Mouse (Mus musculus) thymus, postnatal 4 days (tissue): ENCODE measurements at regions not wholly inside any gene's neighbourhood (a gene's known extent, or its start where the extent isn't known, plus 50 kb on each side); places are given as distances from the start of the nearest gene placed in this dataset.

ENCODE experiments used
- DNase-seq: peaks from one replicate; pipeline ENCODE4 v3.0.0; 2021

DNA sequence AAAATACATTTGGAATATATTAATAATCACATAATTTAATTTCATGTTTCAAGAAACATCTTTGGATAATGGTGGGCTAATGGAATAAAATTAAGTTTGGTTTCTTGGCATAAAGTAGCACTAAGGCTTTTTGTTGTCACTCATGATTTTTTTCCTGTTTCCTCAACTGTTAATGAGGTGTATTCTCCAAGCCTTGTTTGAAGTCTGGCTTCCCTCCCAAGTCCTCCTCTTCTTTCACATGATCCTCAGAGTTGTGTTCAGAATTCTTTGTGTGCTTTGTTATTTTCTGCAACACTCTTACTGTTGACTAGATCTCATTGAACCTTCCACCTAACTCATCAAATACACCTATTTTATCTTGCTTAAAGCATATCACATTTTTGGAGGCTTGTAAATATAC, 221.6 kb upstream of the Zeb2 start:
- DNase-seq = no peak

DNA sequence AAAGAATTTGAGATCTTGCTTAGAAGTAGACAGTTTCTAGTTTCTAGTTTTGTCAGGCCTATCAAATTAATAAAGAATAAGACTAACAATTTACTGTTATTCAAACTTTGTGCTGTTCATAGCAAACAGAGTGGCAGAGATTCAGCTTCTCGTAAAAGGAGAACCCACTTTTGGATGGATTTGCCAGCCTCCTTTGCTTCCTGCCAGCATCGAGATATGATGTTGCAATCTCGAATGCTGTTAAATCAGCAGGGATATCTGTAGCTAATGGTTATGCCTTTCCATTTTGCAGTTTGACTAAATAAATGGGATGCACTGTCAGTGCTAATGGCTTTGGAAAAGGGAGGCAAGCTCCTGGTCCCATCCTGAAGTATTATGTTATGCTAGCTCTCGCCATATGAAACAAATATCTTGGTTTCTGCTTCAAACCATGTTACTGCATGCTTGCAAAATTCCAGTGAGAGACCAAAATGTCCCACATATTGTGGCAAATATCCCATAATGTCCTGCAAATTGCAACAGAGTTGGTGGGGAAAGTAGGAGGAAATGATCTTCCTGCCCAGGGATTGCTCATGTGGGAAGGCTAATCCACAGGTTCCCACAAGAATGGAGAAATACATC, 199.9 kb upstream of the Zeb2 start:
- DNase-seq = no peak

- no peak for DNase-seq
Measured at GRCm38 (mm10) chr2:45287530-45288009, 170.4 kb upstream of the Zeb2 start.

DNA sequence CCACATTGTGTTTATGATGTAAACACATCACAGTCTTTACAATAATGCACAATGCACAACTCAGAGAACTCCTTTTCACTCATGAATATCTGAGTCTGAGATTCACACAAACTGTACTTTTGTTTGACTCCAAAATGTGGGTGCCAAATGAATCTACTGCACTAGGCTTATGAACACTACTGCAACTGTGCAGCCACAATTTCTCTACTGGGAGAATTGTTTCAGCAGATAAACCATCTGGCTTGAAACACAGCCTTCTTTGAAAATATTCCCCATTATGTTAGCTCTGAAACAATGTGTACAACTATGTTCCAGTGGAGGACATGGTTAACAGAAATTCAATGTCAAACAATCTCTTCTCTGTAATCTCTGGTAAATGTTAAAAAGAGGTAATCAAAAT, 166.6 kb upstream of the Zeb2 start:
- DNase-seq = no peak

DNA sequence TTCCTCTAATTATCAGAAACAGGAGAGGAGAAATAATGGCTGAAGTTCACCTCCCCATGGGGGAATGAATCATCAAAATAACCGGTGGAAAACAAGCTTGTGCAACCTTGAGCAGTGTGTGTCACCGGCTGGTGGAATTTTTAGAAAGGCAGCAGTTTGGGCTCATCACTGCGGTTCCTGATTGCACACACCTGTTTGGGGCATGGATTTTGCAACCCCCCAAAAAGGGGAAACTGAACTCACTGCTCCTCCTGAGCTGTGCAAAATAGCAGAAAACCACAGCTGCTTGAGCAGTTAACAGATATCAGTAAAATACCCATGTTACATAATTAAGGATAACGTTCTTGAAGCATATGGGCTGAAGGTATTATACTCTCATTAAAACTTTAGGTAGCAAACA, 162.3 kb upstream of the Zeb2 start:
- no peak for DNase-seq

DNA sequence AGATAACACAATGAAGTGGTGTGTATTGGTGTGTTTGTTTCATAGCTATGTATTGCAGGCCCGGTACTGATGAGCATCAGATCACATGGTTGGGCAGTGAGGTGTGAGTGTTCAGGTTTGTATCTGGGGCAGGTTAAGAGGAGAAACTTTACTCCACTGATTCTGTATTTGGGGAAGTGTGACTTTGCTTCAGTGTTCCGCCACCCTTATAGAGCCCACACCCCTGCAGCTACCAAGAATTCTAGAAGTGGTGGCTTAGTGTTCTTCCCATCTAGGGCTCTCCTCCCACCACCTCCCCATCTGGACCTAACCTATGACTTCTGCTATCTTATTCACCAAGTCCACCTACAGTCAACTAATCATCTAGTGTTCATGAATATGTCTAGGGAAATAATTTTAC, 160.4 kb upstream of the Zeb2 start:
- DNase-seq = no peak

DNA sequence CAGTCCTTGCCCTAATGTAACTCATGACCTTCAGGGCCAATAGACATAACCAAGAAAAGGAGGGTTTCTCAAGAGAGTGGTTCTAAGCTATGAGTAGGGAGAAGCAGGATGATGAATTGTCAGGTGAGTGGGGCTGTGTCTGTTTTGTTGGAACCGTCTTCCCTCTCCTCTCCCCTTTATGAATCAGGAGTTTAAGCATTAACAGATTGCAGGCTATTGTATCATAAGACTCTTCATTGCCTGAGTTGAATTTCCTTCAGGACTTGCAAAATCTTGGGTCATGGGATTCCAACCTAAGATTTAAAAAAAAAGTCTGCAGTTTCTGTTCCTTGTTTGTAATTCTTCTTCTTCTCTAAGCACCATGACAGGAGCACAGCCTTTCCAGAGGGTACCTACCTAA, 159.5 kb upstream of the Zeb2 start:
- no peak for DNase-seq

DNA sequence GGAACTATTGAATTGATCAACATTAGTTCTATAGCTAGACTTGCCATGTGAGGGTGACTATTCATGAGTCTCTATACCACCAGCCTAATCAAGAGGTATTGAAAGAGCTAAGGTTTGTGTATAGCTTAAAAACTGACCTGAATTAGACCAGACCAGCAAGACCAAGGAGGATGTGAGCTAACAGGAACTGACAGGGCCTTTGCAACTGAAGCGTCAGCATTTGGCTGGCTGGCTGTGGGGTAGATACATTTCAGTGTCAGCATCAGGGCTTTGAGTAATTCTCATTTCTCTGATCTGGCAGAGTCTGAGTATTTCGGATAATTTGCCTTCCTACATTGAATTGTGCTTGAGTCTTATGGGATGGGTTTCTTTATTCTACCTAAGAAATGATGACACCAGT, 152.8 kb upstream of the Zeb2 start:
- no peak for DNase-seq

DNA sequence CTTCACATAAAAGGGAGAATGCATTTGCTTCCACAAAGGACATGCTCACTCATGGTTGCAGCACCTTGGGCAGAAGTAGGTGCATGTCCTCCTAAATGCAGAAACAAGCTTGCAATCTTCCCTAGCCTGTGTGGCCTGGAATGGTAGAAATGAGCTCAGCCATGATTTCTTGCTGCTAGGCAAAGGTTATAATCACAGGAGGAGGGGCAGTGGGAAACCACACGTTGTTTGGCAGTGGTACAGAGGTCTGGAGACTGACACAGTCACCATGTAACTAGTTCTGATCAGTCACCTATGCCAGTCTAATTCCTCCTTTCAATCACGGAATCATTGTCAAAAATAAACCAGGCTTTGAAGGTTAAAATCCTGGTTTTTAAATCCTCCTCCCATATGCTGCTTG, 148.6 kb upstream of the Zeb2 start:
- no peak for DNase-seq

- DNase-seq = no peak
Measured at GRCm38 (mm10) chr2:45261949-45262348, 144.8 kb upstream of the Zeb2 start.

GRCm38 (mm10) chr2:45258897-45259296, 141.7 kb upstream of the Zeb2 start:
- no peak for DNase-seq

GRCm38 (mm10) chr2:45256373-45256772, 139.2 kb upstream of the Zeb2 start:
- no peak for DNase-seq

- DNase-seq = no peak
Measured at GRCm38 (mm10) chr2:45253936-45254335, 136.7 kb upstream of the Zeb2 start.

DNA sequence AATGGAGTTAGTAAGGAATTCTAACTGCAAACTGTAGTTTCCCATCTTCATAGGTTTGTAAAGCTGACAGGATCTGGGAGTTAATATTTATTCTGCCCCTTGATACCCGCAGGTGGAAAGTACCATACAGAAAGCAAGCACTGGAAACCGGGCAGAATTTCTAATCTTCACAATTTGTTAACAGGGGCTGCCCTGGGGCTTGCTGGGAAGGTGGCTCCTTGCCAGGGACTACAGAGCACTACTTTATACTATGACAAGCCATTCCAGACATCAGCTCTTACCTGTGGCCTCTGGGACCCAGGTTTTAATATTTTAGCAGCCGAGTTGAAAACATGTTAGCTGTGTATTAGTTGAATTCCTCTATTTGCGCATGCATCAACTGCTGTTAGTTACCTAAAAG, 135.1 kb upstream of the Zeb2 start:
- DNase-seq = no peak

DNA sequence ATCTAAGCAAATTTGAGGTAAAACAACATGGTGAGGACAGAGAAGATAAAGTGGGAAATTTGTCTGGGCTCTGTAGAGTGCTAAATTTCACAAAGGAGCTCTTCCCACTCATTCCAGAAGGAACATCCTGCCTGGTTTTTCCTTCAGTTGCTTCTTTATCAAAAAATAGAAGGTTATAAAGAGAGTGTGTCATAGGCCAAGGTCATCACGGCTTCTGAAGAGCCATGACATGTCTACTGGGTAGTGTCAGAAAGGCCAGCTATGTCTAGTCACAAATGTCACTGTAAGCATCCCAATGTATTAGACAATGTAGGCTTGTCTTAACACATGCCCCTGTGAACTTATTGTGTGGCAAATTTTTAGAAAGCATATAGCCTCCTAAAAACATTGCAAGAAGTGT, 132.5 kb upstream of the Zeb2 start:
- DNase-seq = no peak

- no peak for DNase-seq
Measured at GRCm38 (mm10) chr2:45246061-45246945, 129.1 kb upstream of the Zeb2 start.

- no peak for DNase-seq
Measured at GRCm38 (mm10) chr2:45245506-45245905, 128.3 kb upstream of the Zeb2 start.

DNA sequence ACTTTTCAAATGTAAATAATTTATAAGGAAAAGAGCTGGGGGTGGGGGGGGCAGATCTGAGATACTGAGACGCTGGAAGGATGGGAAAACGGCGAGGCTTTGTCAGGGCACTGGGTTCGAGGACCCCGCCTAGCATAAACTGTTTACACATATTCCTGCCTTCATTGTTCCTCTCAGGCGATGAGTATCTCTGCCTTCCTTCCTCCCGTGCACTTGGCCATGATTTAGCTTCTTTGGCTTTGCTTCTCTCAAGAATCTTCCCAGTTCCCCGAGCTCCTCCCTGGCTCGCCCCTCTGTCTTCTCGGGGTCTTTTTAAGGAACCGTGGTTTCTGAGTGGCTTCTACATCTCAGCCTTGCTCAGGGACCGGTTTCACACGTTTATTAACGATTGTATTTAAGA, 127.3 kb upstream of the Zeb2 start:
- DNase-seq = no peak

DNA sequence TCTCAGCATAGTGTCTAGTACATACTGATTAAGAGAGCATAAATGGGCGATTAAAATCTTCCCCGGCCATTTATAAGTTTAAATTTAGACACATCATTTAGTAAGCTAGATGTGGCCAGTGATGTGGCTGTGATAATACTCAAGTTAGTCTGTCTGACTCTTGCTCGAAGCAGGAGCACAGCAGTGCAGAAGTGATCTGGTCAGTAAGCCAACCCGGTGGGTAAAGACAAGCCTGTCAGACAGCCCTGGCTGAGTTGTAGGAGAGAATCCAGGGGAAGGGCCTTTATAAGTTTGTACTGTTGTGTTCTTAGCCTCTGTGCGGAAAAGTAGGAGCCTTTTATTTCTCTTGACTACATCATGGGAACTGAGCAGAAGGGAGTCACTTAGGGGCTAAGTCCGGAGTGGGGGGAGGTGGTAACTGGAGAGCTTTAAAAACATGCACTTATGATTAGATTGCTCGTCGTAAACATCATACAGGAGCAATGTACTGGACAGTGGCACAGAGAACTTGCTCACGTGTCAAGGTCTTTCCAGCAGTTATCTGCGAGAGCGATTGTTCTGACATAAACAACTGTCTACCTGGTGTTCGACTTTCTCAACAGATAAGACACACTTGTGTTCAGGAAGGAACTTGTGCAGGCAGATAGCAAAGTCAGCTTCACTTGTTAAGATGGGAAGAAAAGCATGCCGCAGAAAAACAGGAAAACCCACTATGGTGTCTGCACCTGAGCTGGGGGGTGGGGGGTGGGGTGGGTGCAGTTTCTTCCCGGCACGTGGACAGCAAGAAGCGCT, 122.5 kb upstream of the Zeb2 start:
- no peak for DNase-seq

GRCm38 (mm10) chr2:45239001-45239400, 121.8 kb upstream of the Zeb2 start:
- DNase-seq = no peak

GRCm38 (mm10) chr2:45236168-45236700, 119.0 kb upstream of the Zeb2 start:
- no peak for DNase-seq

DNA sequence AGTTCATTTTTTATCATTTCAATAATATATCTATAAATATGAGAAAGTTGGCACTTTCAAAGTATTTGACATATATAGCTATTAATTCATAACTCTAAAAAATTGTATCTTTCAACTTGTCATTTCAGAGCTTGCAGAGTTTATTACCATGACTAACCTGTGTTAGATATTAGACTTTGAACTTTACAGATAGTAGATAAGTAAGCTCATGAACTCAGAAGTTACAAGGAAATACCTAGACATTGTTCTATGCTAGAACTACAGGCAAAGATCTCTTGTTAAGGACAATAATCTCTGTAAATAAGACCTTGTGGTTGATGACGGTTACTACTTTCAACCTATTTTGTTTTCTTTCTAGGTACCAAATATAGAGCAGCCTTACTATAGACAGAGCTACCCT, 117.0 kb upstream of the Zeb2 start:
- DNase-seq = no peak
